Comparison of ENCODE assay signal across 11 mouse cellular contexts in genomic region chr19:30124999-30125669, GRCm38 (mm10). TPM values are rescaled to one million over a fixed set of nuclear protein-coding genes. Genes with fewer than 3 reads are reported as not detected.
DNase-seq lines count a peak whose midpoint lies in the region; ATAC-seq and TF ChIP-seq lines count a peak whose summit lies in the region.
"Had no signal": no experiment of that assay in that cellular context is flagged by ENCODE, and none has a peak within 500 bp of the region (broad histone marks: within the 10 kb centered on the region; RNA-seq: fewer than 3 reads in every experiment).

No protein-coding gene starts in this region.

- no peak for ATAC-seq in neural tube, embryonic 13.5 days (ENCODE audit: low read depth)
- no peak for ATAC-seq in neural tube, embryonic 15.5 days (ENCODE audit: low FRiP score)
- peak; percentile 67 for ATAC-seq in heart, embryonic 16.5 days (replicated peaks; ENCODE audit: extremely low read depth, insufficient read depth, low FRiP score)
- peak; percentile 95 for ATAC-seq in stomach, postnatal 0 days (ENCODE audit: low FRiP score, low TSS enrichment)

- H3K9me3 ChIP-seq in neural tube, embryonic 13.5 days: no peaks in the 10 kb centered on the region
- no peaks in the 10 kb centered on the region for H3K9me3 ChIP-seq in neural tube, embryonic 15.5 days (replicated peaks)
- H3K9me3 ChIP-seq in heart, embryonic 16.5 days (replicated peaks; ENCODE audit: control insufficient read depth, low read length): no peaks in the 10 kb centered on the region
- no peaks in the 10 kb centered on the region for H3K9me3 ChIP-seq in stomach, postnatal 0 days (ENCODE audit: control insufficient read depth, low read length)

- H3K4me3 ChIP-seq in neural tube, embryonic 13.5 days: no peak overlapping the region
- no peak overlapping the region for H3K4me3 ChIP-seq in neural tube, embryonic 15.5 days (replicated peaks)
- no peak overlapping the region for H3K4me3 ChIP-seq in heart, embryonic 16.5 days (ENCODE audit: low read length)
- no peak overlapping the region for H3K4me3 ChIP-seq in stomach, postnatal 0 days (ENCODE audit: low read depth, low read length)

- no peak overlapping the region for H3K4me2 ChIP-seq in neural tube, embryonic 13.5 days
- H3K4me2 ChIP-seq in neural tube, embryonic 15.5 days: no peak overlapping the region
- H3K4me2 ChIP-seq in heart, embryonic 16.5 days (ENCODE audit: low read depth, low read length): no peak overlapping the region
- no peak overlapping the region for H3K4me2 ChIP-seq in stomach, postnatal 0 days (replicated peaks; ENCODE audit: low read depth)

- no peaks in the 10 kb centered on the region for H3K36me3 ChIP-seq in neural tube, embryonic 13.5 days
- no peaks in the 10 kb centered on the region for H3K36me3 ChIP-seq in neural tube, embryonic 15.5 days
- no peaks in the 10 kb centered on the region for H3K36me3 ChIP-seq in heart, embryonic 16.5 days (ENCODE audit: control insufficient read depth, insufficient read depth)
- H3K36me3 ChIP-seq in stomach, postnatal 0 days (ENCODE audit: control insufficient read depth, insufficient read depth, low read length): no peaks in the 10 kb centered on the region

- no peak overlapping the region for H3K9ac ChIP-seq in neural tube, embryonic 13.5 days
- H3K9ac ChIP-seq in neural tube, embryonic 15.5 days (replicated peaks): no peak overlapping the region
- H3K9ac ChIP-seq in heart, embryonic 16.5 days (ENCODE audit: low read length): no peak overlapping the region
- H3K9ac ChIP-seq in stomach, postnatal 0 days (ENCODE audit: low read length): no peak overlapping the region

- TF ChIP-seq EP300 in stomach, postnatal 0 days (optimal IDR thresholded peaks at IDR 0.05): no peak

- peak; percentile 73 for DNase-seq in brain, adult 2 months (ENCODE audit: low read depth, low spot score)
- peak; percentile 66 for DNase-seq in stomach, postnatal 0 days (ENCODE audit: low spot score)
- no peak for DNase-seq in gastrocnemius, postnatal 14 days
- DNase-seq in adrenal gland, postnatal 10 days: no peak
- DNase-seq: cerebellum, adult 11-12 months; kidney, postnatal 10 days; left cerebral cortex, postnatal 4 days had no signal

- no peak for TF ChIP-seq CTCF in stomach, postnatal 0 days (IDR thresholded peaks at IDR 0.05; ENCODE audit: low read depth)

- 52% methylated on average over 7 of the region's 7 CpGs for WGBS in neural tube, embryonic 13.5 days
- WGBS in neural tube, embryonic 15.5 days: 39% methylated on average over 7 of the region's 7 CpGs
- WGBS in heart, embryonic 16.5 days: 25% methylated on average over 7 of the region's 7 CpGs
- WGBS in stomach, postnatal 0 days: 45% methylated on average over 7 of the region's 7 CpGs

- H3K27ac ChIP-seq in neural tube, embryonic 13.5 days (replicated peaks): peak overlapping the region; percentile 35; the same call in 1 of the 2 replicates
- H3K27ac ChIP-seq in neural tube, embryonic 15.5 days (replicated peaks): no peak overlapping the region; the same call in 1 of the 2 replicates
- 0 out of 2 replicates have a peak overlapping the region, but pooled peaks have one; percentile 27 for H3K27ac ChIP-seq in heart, embryonic 16.5 days (ENCODE audit: low read length)
- peak overlapping the region; percentile 78 for H3K27ac ChIP-seq in stomach, postnatal 0 days (replicated peaks)

- intact Hi-C loops in gastrocnemius, postnatal 14 days (cut with DNase I; ENCODE audit: low total_unique reads): loop anchor here (10.0 kb wide), 1 partner anchor 300 kb away; no protein-coding TSS in a partner anchor

- no peaks in the 10 kb centered on the region for H3K27me3 ChIP-seq in neural tube, embryonic 13.5 days
- no peaks in the 10 kb centered on the region for H3K27me3 ChIP-seq in neural tube, embryonic 15.5 days (replicated peaks)
- no peaks in the 10 kb centered on the region for H3K27me3 ChIP-seq in heart, embryonic 16.5 days (ENCODE audit: control insufficient read depth, insufficient read depth, low read length)
- H3K27me3 ChIP-seq in stomach, postnatal 0 days (ENCODE audit: control insufficient read depth, insufficient read depth, low read length): no peaks in the 10 kb centered on the region

- H3K4me1 ChIP-seq in neural tube, embryonic 13.5 days (replicated peaks): peaks cover 12% of the 10 kb centered on the region
- H3K4me1 ChIP-seq in neural tube, embryonic 15.5 days: peaks cover 6% of the 10 kb centered on the region; the same call in 1 of the 2 replicates
- H3K4me1 ChIP-seq in heart, embryonic 16.5 days (ENCODE audit: control insufficient read depth, insufficient read depth, low read length): peaks cover 5% of the 10 kb centered on the region
- no peaks in the 10 kb centered on the region for H3K4me1 ChIP-seq in stomach, postnatal 0 days (replicated peaks; ENCODE audit: control insufficient read depth, insufficient read depth)

RNA-seq across cellular contexts. Expression of gene Gldc, which starts 50.1 kb away (rescaled TPM):
- polyA plus RNA-seq in neural tube, embryonic 13.5 days (2015; fragmentation: Nextera tagmentation; extraction: Ambion mirVana): 6.2 and 6.6 TPM in 2 replicates
- 5.0 and 5.2 TPM in 2 replicates for polyA plus RNA-seq in neural tube, embryonic 15.5 days (2015; fragmentation: Nextera tagmentation; extraction: Ambion mirVana)
- 0.62 and 1.1 TPM in 2 replicates for polyA plus RNA-seq in heart, embryonic 16.5 days (2015; fragmentation: Nextera tagmentation; extraction: Ambion mirVana)
- 18.3 and 19.0 TPM in 2 replicates for polyA plus RNA-seq in stomach, postnatal 0 days (2015; fragmentation: Nextera tagmentation; extraction: Ambion mirVana)
- under 1 TPM; 0.11 to 0.21 TPM for total RNA-seq in gastrocnemius, postnatal 14 days (2021)
- total RNA-seq in adrenal gland, postnatal 10 days (2021): 10 to 100 TPM in 1 of 2 experiments, 1 to 10 TPM in 1; 6.3 to 14.0 TPM
- polyA plus RNA-seq: spleen, adult 2 months had no signal

Comparison
In these comparisons a context has a peak if more than half of its experiments do, and no peak if none do; other contexts are left out.
1. ATAC-seq: peak in heart, embryonic 16.5 days (single experiment) and stomach, postnatal 0 days (single experiment); none in neural tube, embryonic 13.5 days (single experiment) and neural tube, embryonic 15.5 days (single experiment).
2. DNase-seq: peak in brain, adult 2 months (single experiment) and stomach, postnatal 0 days (single experiment); none in gastrocnemius, postnatal 14 days (single experiment) and adrenal gland, postnatal 10 days (single experiment).